Mouse (Mus musculus) left cerebral cortex, adult 2 months (tissue): ENCODE results near the gene Lrrc4. TPM values are rescaled to one million over a fixed set of nuclear protein-coding genes. Genes with fewer than 3 reads are reported as not detected.

Experiments used
- DNase-seq, 2 experiments: peaks; one replicate each; pipeline ENCODE4 v3.0.0; 2021 to 2022; ENCODE audit warnings: low spot score in 2 of 2, mixed read lengths in 1 of 2; ENCODE audit errors: extremely low spot score in 1 of 2
- H3K27ac ChIP-seq: fragments of 200-600 bp; 2 replicates; pipeline ENCODE4 v1.8.1; 2022
- H3K4me3 ChIP-seq: fragments of 200-600 bp; 2 replicates; pipeline ENCODE4 v1.8.1; 2022
- CTCF ChIP-seq: fragments of 200-600 bp; IDR thresholded peaks from 2 replicates; pipeline ENCODE4 v1.8.1; 2022; ENCODE audit warnings: antibody characterized with exemption, mild to moderate bottlenecking, moderate library complexity
- intact Hi-C: fragments of 180-260 bp; cut with DNase I; formaldehyde crosslinking; loops from one replicate; pipeline ENCODE4 v1.15.1; 2025
- long read RNA-seq, 2 experiments: library from polyadenylated mRNA; stranded (forward); transcript quantifications; one replicate each; pipeline ENCODE4 v2.0.0; 2021; ENCODE audit warnings: borderline mapping rate in 2 of 2
- total RNA-seq, 2 experiments: library from RNA; stranded (reverse); gene quantifications; 2 replicates each; pipeline ENCODE4 v1.2.3; 2021

Lrrc4 gene
- 100 to 1,000 TPM; 105 to 111 TPM for total RNA-seq
- long read RNA-seq, experiment 1, transcript Lrrc4-201 (1 exons, 3,615 nt): major isoform, 23 of 59 reads
- long read RNA-seq, experiment 1, partial matches to known transcripts: 0 of 59 reads
- long read RNA-seq, experiment 1, other reads (novel, unspliced or antisense): 36 of 59 reads
- long read RNA-seq, experiment 2, transcript Lrrc4-201 (1 exons, 3,615 nt): major isoform, 11 of 44 reads
- long read RNA-seq, experiment 2, partial matches to known transcripts: 0 of 44 reads
- long read RNA-seq, experiment 2, other reads (novel, unspliced or antisense): 33 of 44 reads

DNA sequence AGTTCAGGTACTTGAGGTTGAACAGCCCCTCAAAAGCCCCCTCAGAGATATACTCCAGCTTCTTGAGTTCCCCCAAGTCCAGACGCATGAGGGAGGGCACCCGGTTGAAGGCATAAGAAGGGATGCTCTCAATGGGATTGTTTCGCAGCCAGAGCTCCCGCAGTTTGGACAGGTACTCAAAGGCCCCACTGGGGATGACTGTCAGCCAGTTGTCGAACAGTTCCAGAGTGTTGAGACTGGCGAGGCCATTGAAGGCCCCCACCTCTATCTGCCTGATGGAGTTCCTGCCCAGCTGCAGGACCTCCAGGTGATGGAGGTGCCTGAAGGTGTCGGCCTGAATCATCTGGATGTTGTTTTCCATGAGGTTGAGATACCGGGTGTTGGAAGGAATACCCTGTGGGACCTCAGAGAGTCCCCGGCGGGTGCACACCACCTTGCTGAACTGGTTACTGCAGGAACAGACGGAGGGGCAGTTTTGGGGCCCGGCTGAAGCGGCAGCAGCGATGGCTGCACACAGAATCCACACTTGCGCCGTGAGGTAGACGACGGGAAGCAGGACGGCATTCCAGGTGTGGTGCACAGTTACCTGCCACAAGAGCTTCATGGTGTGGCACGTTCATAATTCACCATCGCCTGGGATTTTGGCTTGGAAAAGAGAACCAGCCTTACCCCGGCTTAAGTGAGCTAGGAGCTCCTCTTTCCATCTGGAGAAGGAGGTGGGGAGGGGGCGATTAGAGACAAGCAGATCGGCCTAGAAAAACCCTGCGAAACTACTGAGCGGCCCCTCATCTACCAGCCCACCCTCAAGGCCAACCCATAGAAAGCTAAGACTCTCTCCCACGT lies at the start of gene Lrrc4:
TSS of gene Lrrc4 (minus strand) at position 737 of the 843 bp plus-strand sequence.
- TF ChIP-seq CTCF: no peak
- intact Hi-C loops: loop anchor here (5.0 kb wide), 3 partner anchors 124 to 409 kb away; partner anchors contain the start of gene Arf5
- H3K4me3 ChIP-seq: peak within 1 kb of the TSS; percentile 95
- peak within 1 kb of the TSS; percentile 99 for H3K27ac ChIP-seq
- DNase-seq: no peak

DNA sequence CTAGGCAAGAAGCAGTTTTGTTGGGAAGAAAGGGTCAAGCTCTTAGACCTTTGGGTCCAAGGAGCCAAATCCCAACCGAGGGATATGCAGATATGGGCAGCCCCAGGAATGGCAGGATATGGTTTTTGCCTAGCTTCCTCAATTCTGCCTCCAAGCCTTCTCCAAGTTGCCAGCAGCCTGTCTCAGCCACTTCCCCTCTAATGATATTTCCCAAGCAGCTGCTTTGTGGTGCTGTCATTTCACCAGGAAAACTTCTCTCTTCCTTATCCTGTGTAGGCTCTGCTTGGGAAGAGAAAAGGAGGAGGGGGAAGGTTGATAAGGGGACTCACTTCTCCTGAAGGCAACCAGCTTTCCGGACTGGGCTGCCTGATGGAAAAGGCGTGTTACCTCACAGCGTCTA lies 49.4 kb upstream of the Lrrc4 start:
- no peak overlapping the region for H3K4me3 ChIP-seq
- intact Hi-C loops: no loop called here
- H3K27ac ChIP-seq: no peak overlapping the region
- no peak for DNase-seq
- no peak for TF ChIP-seq CTCF

DNA sequence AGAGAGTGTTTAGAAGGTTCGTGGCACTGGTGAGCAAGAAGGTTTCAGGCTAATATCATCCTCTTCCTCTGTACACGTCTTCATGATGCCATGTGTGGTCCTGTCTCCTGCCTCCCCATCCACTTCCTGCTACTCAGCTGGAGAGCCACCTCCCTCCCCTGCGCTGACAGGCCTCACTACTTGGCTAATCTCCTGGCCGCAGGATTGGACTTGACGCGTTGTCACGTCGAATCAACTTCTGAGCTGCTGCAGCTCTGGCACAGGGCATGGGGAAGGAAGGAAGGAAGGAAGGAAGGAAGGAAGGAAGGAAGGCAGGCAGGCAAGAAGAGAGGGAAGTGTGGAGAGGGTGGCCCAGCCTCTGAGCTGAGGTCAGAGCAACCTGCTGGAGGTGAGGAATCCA lies 47.8 kb upstream of the Lrrc4 start:
- DNase-seq: no peak
- intact Hi-C loops: no loop called here
- Histone ChIP-seq H3K4me3 (no peak overlapping the region), H3K27ac (no peak overlapping the region)
- TF ChIP-seq CTCF: no peak

DNA sequence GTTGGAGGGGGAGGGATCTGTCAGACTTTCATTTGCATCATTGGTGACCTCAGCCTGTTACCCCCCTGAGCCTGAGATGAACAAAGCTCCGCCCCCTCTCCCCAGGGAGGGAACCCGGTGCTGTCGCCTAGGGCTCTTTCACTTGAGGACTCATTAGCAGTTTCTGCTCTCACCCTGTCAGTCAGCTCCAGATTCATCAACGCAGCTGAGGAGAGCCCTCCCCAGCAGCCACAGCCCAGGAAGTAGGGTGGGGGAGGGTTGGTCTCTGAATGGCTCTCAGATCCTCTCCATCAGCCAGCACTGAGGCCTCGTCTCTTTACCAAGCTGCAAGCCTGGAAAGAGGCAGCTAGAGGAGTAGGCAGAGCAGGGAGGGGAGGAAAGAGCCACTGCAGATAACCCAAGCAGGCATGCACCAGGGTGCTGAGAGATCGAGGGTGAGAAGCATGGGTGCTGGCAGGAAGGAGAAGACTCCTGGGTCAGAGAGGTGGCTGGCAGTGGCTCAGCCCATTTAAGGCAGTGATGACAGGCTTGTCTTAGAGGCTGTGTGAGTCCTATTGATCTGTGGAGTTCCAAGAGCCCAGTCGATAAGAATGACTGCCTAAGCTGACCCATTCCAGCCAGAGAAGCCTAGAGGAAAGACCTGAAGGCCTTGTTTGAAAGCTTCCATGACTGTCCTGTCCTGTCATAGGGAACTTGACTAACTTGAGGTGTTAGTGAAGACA lies 46.6 kb upstream of the Lrrc4 start:
- peak in 1 of 2 experiments; percentile 34 for DNase-seq
- no peak overlapping the region for H3K4me3 ChIP-seq
- TF ChIP-seq CTCF: no peak
- intact Hi-C loops: no loop called here
- H3K27ac ChIP-seq: no peak overlapping the region

DNA sequence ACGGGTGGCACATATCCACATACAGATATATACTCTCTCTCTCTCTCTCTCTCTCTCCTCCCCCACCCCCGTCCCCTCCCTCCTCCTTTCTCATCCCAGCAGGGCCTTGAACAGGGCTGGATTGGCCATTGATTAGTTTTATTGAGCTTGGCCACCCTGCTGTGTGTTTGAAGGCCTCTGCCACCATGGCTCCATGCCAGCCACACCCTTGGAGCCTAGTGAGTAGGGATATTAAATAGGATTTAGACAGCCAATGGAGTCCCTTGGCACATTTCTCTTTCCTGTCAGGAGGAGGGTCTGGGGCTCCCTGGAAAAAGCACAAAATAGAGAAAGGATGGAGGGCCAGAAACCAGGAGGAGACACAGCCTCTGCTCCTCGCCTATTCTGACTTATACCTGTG lies 44.9 kb upstream of the Lrrc4 start:
- intact Hi-C loops: no loop called here
- TF ChIP-seq CTCF: no peak
- no peak overlapping the region for H3K4me3 ChIP-seq
- H3K27ac ChIP-seq: no peak overlapping the region
- no peak for DNase-seq

DNA sequence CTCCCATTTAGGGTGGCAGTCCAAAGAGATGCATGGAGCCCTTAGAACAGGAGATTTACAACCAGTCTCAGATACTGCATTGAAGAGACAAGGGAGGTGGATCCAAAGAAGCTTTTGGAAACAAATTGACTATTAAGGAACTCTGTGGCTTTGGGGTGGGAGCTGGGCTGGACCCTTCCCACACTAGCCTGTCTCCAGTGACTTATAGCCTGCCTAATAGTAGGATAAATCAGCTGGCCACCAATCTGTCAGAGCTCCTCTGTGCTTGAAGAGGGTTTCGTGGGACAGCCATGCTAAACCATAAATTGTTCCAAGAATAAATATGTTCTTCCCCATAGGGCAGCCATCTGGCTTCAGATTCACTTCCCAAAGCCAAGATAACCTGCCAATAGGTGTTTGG lies 43.8 kb upstream of the Lrrc4 start:
- Histone ChIP-seq H3K27ac (no peak overlapping the region), H3K4me3 (no peak overlapping the region)
- no peak for TF ChIP-seq CTCF
- no peak for DNase-seq
- intact Hi-C loops: no loop called here

DNA sequence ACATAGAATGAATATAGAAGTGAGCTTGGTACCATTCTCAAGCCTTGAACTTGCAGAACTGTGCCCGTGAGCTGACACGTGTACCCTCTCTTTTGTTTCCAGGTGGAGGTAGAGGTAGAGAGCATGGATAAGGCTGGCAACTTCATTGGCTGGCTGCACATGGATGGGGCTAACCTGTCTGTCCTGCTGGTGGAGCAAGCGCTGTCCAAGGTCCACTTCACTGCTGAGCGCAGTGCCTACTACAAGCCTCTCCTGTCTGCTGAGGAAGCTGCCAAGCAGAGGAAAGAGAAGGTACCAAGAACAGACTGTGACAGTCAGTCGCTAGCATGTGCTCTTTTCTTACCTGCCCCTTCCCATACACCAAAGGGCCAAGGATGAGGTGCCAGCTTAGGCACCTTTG lies 43.2 kb upstream of the Lrrc4 start:
- H3K4me3 ChIP-seq: no peak overlapping the region
- TF ChIP-seq CTCF: no peak
- no peak for DNase-seq
- no peak overlapping the region for H3K27ac ChIP-seq
- intact Hi-C loops: loop anchor here (5.0 kb wide), 1 partner anchor 37 kb away; no protein-coding TSS in a partner anchor

DNA sequence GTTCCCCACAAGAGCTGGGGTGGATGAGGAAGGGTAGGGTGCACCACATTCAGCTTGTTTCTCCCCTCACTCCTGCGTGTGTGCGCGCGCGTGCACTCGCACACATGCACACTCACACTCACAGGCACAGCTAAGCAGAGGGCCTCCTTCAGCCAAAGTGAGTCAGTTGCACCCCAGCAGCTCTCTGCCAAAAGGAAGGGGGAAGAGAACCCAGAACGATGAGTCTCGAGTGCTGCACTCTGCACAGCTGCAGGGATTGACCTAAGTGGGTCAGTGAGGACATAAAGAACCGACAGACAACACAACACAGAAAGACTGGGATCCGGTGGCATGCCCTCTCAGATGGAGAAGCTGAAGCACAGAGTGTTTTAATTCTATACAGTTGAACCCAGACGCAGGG lies 42.5 kb upstream of the Lrrc4 start:
- no peak for DNase-seq
- TF ChIP-seq CTCF: no peak
- H3K4me3 ChIP-seq: no peak overlapping the region
- H3K27ac ChIP-seq: peak overlapping the region; percentile 4; the same call in 1 of the 2 replicates
- intact Hi-C loops: loop anchor here (5.0 kb wide), 1 partner anchor 37 kb away; no protein-coding TSS in a partner anchor

DNA sequence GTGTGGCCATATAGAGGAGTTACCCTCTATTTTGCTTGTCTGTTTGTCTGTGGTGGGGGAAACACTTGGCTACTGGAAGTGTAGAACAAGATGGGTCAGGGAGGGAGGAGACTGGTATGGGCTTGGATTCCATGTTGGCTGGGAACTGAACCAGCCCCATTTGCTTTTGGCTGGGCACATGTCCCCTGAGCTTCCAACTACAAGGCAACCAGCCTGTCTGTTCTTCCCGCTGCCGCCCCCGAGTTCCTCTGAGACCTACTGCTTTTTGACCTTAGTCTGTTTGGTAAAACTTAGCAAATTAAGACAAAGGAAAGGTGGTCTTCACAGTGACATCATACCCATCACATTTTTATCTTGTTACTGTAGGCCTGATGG lies 40.9 kb upstream of the Lrrc4 start:
- H3K4me3 ChIP-seq: no peak overlapping the region
- no peak for TF ChIP-seq CTCF
- H3K27ac ChIP-seq: peak overlapping the region; percentile 5
- intact Hi-C loops: loop anchor here (5.0 kb wide), 1 partner anchor 35 kb away; no protein-coding TSS in a partner anchor
- DNase-seq: no peak

DNA sequence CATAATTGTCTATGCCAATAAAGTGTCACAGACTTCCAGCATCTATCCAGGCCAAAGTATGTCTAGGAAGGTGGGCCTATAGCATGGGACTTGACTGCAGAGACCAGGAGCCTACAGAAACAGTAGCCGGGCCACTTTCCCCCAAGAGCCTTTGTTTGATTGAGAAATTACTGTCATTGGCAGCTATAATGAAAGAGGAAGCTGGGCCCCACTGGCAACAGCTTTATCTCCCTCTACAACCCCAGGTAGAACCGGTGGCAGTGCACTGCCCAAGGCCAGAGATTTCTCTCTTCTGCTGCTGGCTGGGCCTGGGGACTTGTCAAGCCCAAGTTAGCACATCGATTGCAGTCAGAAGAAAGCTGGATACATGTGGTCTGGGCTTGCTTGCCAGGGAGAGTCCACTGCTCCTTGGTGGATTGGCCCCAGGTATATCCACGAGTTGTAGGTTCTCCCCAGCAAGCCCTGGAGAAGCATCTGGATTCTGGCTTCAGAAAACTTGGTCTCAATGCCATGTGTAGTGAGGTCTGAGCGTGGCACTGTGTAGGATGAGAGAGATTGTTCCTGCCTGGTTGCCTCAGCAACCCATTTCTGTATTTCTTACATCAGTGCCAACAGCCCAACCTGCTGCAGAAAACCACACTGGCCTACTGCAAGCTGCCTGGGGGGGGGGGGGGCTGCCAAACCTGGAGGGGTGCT lies 40.3 kb upstream of the Lrrc4 start:
- TF ChIP-seq CTCF: no peak
- H3K4me3 ChIP-seq: no peak overlapping the region
- H3K27ac ChIP-seq: peak overlapping the region; percentile 63
- intact Hi-C loops: loop anchor here (5.0 kb wide), 1 partner anchor 35 kb away; no protein-coding TSS in a partner anchor
- no peak for DNase-seq

DNA sequence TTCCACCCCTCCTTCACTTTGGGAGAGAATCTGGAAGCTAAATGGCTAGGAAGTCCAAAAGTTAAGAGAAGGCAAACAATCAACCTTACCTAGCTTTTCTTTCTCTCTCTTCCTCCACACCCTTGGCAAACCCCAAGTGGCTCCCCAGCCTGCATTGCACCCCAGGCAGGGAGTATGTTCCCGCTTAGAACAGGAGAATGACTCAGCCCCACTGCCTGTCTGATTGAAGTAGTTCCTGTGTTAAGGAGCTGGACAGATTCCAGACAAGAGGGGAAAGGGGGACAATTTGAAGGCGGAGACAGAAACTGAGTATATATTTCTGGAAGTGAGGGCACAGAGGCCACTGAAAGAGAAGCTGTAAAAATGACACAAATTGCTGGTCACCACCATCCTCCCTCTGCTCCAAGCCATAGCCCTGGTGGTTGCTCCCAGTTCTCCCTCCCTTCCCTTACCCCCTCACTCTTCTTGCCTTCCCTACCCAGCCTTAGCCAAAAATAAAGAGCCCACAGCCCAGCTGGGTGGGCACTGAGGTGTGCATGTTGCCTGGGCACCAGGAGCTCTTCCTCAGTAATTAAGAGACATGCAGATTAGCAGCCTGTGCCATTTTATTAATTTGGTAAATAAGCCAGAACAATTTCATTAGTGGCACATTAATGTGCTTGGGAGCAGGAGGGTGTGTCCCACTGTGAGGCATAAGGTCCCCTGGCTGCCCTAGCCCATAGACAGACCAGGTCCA lies 36.1 kb upstream of the Lrrc4 start:
- intact Hi-C loops: no loop called here
- H3K4me3 ChIP-seq: no peak overlapping the region
- no peak for TF ChIP-seq CTCF
- H3K27ac ChIP-seq: no peak overlapping the region
- DNase-seq: no peak
